ENCODE assay signal across 28 mouse cellular contexts in genomic region chr14:27835351-27835750, GRCm38 (mm10).
"Had no signal": no experiment of that assay in that cellular context is flagged by ENCODE, and none has a peak within 500 bp of the region (broad histone marks: within the 10 kb centered on the region; RNA-seq: fewer than 3 reads in every experiment).

No protein-coding gene starts in this region.

- DNase-seq: cerebellum, adult 2 months; cerebellum, adult 8-10 months; cerebellum, adult 9-10 months; cerebellum, adult 9-11 months; cerebellum, postnatal 10 days; cerebellum, postnatal 14 days; cerebellum, postnatal 25 days; cerebellum, postnatal 36 days; embryo, embryonic 11 days; forebrain, postnatal 0 days; gastrocnemius, adult 2 months; gastrocnemius, postnatal 10 days; gastrocnemius, postnatal 14 days; gastrocnemius, postnatal 25 days; gastrocnemius, postnatal 36 days; heart, adult 11 months; heart, adult 18-20 months had no signal

- H3K4me1 ChIP-seq: embryonic facial prominence, embryonic 10.5 days; embryonic facial prominence, embryonic 12.5 days; forebrain, embryonic 10.5 days; forebrain, embryonic 12.5 days; forebrain, embryonic 13.5 days; forebrain, embryonic 15.5 days had no signal

- H3K4me3 ChIP-seq: embryonic facial prominence, embryonic 10.5 days; embryonic facial prominence, embryonic 12.5 days; embryonic facial prominence, embryonic 13.5 days; embryonic facial prominence, embryonic 15.5 days; erythroblast, embryonic 14.5 days; forebrain, embryonic 10.5 days; forebrain, embryonic 12.5 days; forebrain, embryonic 13.5 days; forebrain, embryonic 15.5 days; gastrocnemius, adult 2 months had no signal

- ATAC-seq: forebrain, embryonic 13.5 days; forebrain, embryonic 14.5 days; forebrain, embryonic 15.5 days; forebrain, embryonic 16.5 days; forebrain, postnatal 0 days had no signal

- H3K9me3 ChIP-seq: embryonic facial prominence, embryonic 10.5 days; embryonic facial prominence, embryonic 12.5 days; embryonic facial prominence, embryonic 13.5 days; embryonic facial prominence, embryonic 15.5 days; forebrain, embryonic 10.5 days; forebrain, embryonic 12.5 days; forebrain, embryonic 13.5 days; forebrain, embryonic 15.5 days had no signal

- H3K27me3 ChIP-seq: embryonic facial prominence, embryonic 12.5 days; embryonic facial prominence, embryonic 13.5 days; embryonic facial prominence, embryonic 15.5 days; forebrain, embryonic 12.5 days; forebrain, embryonic 13.5 days; forebrain, embryonic 15.5 days had no signal

- H3K36me3 ChIP-seq: embryonic facial prominence, embryonic 10.5 days; embryonic facial prominence, embryonic 12.5 days; embryonic facial prominence, embryonic 13.5 days; embryonic facial prominence, embryonic 15.5 days; forebrain, embryonic 10.5 days; forebrain, embryonic 12.5 days; forebrain, embryonic 15.5 days had no signal

- H3K9ac ChIP-seq: embryonic facial prominence, embryonic 12.5 days; embryonic facial prominence, embryonic 13.5 days; embryonic facial prominence, embryonic 15.5 days; forebrain, embryonic 12.5 days; forebrain, embryonic 13.5 days; forebrain, embryonic 15.5 days; forebrain, postnatal 0 days had no signal

- H3K27ac ChIP-seq: embryonic facial prominence, embryonic 10.5 days; embryonic facial prominence, embryonic 12.5 days; embryonic facial prominence, embryonic 13.5 days; embryonic facial prominence, embryonic 15.5 days; forebrain, embryonic 10.5 days; forebrain, embryonic 12.5 days; forebrain, embryonic 13.5 days; forebrain, embryonic 15.5 days; gastrocnemius, adult 2 months had no signal

- H3K4me2 ChIP-seq: embryonic facial prominence, embryonic 12.5 days; embryonic facial prominence, embryonic 13.5 days; embryonic facial prominence, embryonic 15.5 days; forebrain, embryonic 12.5 days; forebrain, embryonic 13.5 days; forebrain, embryonic 15.5 days had no signal
